22 mouse cellular contexts compared by ENCODE assay signal in the genomic region with DNA sequence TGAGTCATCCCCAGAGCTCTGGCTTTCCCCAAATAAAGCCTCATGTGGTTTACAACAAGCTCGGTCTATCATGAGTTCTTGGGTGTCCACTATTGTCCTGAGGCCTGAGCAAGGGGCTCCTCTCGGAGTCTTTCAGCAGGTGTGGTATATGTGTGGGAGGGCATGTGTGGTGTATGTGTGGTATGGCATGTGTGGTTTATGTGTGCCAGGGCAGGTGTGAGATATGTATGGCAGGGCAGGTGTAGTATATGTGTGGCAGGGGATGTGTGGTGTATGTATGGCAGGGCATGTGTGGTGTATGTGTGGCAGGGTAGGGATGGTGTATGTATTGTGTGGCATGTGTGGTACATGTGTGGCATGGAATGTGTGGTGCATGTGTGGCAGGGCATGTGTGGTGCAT.
DNase-seq lines count a peak whose midpoint lies in the region; ATAC-seq and TF ChIP-seq lines count a peak whose summit lies in the region.
"Had no signal": no experiment of that assay in that cellular context is flagged by ENCODE, and none has a peak within 500 bp of the region (broad histone marks: within the 10 kb centered on the region; RNA-seq: fewer than 3 reads in every experiment).

No protein-coding gene starts in this region.

- no peak overlapping the region for H3ac ChIP-seq in myocyte (ENCODE audit: control insufficient read depth, insufficient read length)

- no peaks in the 10 kb centered on the region for H3K9me3 ChIP-seq in megakaryocyte, embryonic 14.5 days
- no peaks in the 10 kb centered on the region for H3K9me3 ChIP-seq in G1E (replicated peaks)

- no peak overlapping the region for H3K4me3 ChIP-seq in heart, adult 2 months
- H3K4me3 ChIP-seq in megakaryocyte, embryonic 14.5 days (replicated peaks): peak overlapping the region; percentile 76
- peak overlapping the region; percentile 29; the same call in 1 of the 2 replicates for H3K4me3 ChIP-seq in G1E (ENCODE audit: low read depth, low read length)
- H3K4me3 ChIP-seq in myocyte: no peak overlapping the region

- no peak overlapping the region for H3K9ac ChIP-seq in heart, adult 2 months (ENCODE audit: low read depth, low read length)

- whole genome bisulfite sequencing in heart, adult 2 months: 77% methylated on average over 2 of the region's 2 CpGs

- no peak for ATAC-seq in megakaryocyte, adult 5-6 weeks (ENCODE audit: poor library complexity, severe bottlenecking)
- no peak for ATAC-seq in G1E (ENCODE audit: extremely low read depth, insufficient number of reproducible peaks, low FRiP score, poor library complexity, severe bottlenecking)
- ATAC-seq: activated CD4-positive, CD25-positive, alpha-beta regulatory T cell, adult 4 months; CD4-positive, CD25-positive, alpha-beta regulatory T cell, adult 4 months; Patski had no signal

- no peak for TF ChIP-seq EP300 in heart, adult 2 months (IDR thresholded peaks at IDR 0.05; ENCODE audit: insufficient read depth, low read depth, low read length)

- no peaks in the 10 kb centered on the region for H3K4me1 ChIP-seq in heart, adult 2 months (ENCODE audit: control insufficient read depth, insufficient read depth, low read length)
- peaks cover 14% of the 10 kb centered on the region; the same call in 1 of the 2 replicates for H3K4me1 ChIP-seq in megakaryocyte, embryonic 14.5 days
- H3K4me1 ChIP-seq in G1E (ENCODE audit: insufficient read depth, low read depth, low read length): no peaks in the 10 kb centered on the region; the same call in 1 of the 2 replicates

- DNase-seq in heart, adult 11 months: peak; percentile 62
- no peak for DNase-seq in heart, adult 2 months
- DNase-seq in G1E (ENCODE audit: low spot score): no peak
- DNase-seq in urinary bladder, adult 2 months (ENCODE audit: low spot score): no peak
- no peak for DNase-seq in retina, postnatal 1 day
- DNase-seq: adrenal gland, adult 2 months; adrenal gland, adult 8-10 months; adrenal gland, postnatal 10 days; adrenal gland, postnatal 14 days; adrenal gland, postnatal 25 days; adrenal gland, postnatal 36 days; B cell, adult 2 months; cerebellum, adult 11 months; cerebellum, adult 11-12 months; cerebellum, adult 18-20 months had no signal

- no peak for TF ChIP-seq CTCF in heart, adult 2 months (IDR thresholded peaks at IDR 0.05)
- no peak for TF ChIP-seq CTCF in G1E (IDR thresholded peaks at IDR 0.05; ENCODE audit: low read depth, low read length)

- no peak overlapping the region for H3K4me2 ChIP-seq in myocyte (ENCODE audit: low read depth)

- intact Hi-C loops in heart, adult 2 months (cut with DNase I): no loop called here

- no peaks in the 10 kb centered on the region for H3K79me2 ChIP-seq in heart, adult 2 months (replicated peaks; ENCODE audit: control insufficient read depth, insufficient read depth, low read length)
- H3K79me2 ChIP-seq in myocyte (ENCODE audit: control insufficient read depth, insufficient read depth): no peaks in the 10 kb centered on the region

- no peaks in the 10 kb centered on the region for H3K27me3 ChIP-seq in heart, adult 2 months (ENCODE audit: control insufficient read depth, insufficient read depth, low read length)
- H3K27me3 ChIP-seq in megakaryocyte, embryonic 14.5 days (replicated peaks): peaks cover 7% of the 10 kb centered on the region
- H3K27me3 ChIP-seq in G1E (ENCODE audit: insufficient read depth, low read length): peaks cover 3% of the 10 kb centered on the region; the same call in 1 of the 2 replicates
- no peaks in the 10 kb centered on the region for H3K27me3 ChIP-seq in myocyte (ENCODE audit: control insufficient read depth, insufficient read depth, insufficient read length)
- H3K27me3 ChIP-seq: CH12.LX had no signal

- no peaks in the 10 kb centered on the region for H3K36me3 ChIP-seq in heart, adult 2 months (ENCODE audit: control insufficient read depth, insufficient read depth, low read length)
- H3K36me3 ChIP-seq in megakaryocyte, embryonic 14.5 days (replicated peaks; ENCODE audit: low read length): no peaks in the 10 kb centered on the region
- H3K36me3 ChIP-seq in G1E (replicated peaks) (no peaks in the 10 kb centered on the region), myocyte (ENCODE audit: control insufficient read depth, insufficient read depth) (no peaks in the 10 kb centered on the region)

- no peak overlapping the region for H3K27ac ChIP-seq in heart, adult 2 months

- TF ChIP-seq POLR2A in heart, adult 2 months (IDR thresholded peaks at IDR 0.05; ENCODE audit: insufficient read depth, low read depth, low read length): no peak
- no peak for TF ChIP-seq POLR2A in myocyte (IDR thresholded peaks at IDR 0.05; ENCODE audit: insufficient read length, low read depth)

TF ChIP-seq in myocyte, 11 proteins besides CTCF, POLR2A, EP300 and RAD21:
- TF ChIP-seq REST (IDR thresholded peaks at IDR 0.05; ENCODE audit: insufficient read depth, insufficient read length) (no peak), E2F4 (IDR thresholded peaks at IDR 0.05; ENCODE audit: insufficient read depth) (no peak), TCF12 (IDR thresholded peaks at IDR 0.05; ENCODE audit: insufficient read depth, poor library complexity, severe bottlenecking) (no peak), MYOG (IDR thresholded peaks at IDR 0.05; ENCODE audit: control insufficient read depth in 1 of 3, insufficient read depth in 1 of 3, insufficient read length in 2 of 3, low read depth in 2 of 3) (peak in 1 of 3 experiments; percentile 9), CEBPB (IDR thresholded peaks at IDR 0.05; ENCODE audit: insufficient read depth, poor library complexity, severe bottlenecking) (no peak), POLR2AphosphoS2 (IDR thresholded peaks at IDR 0.05; ENCODE audit: insufficient read length, low read depth) (no peak), MAX (IDR thresholded peaks at IDR 0.05; ENCODE audit: low read depth) (no peak), TCF3 (IDR thresholded peaks at IDR 0.05; ENCODE audit: insufficient read length, low read depth) (no peak), USF1 (IDR thresholded peaks at IDR 0.05; ENCODE audit: low read depth) (no peak), MYOD1 (IDR thresholded peaks at IDR 0.05; ENCODE audit: control insufficient read depth in 1 of 3, insufficient read length in 2 of 3, low read depth in 2 of 3) (peak in 2 of 3 experiments; percentile 17 to 65), SRF (IDR thresholded peaks at IDR 0.05; ENCODE audit: control insufficient read depth, insufficient read length, low read depth) (no peak)
TF ChIP-seq in myocyte: peak in this region for 2.

Comparison
In these comparisons a context has a peak if more than half of its experiments do, and no peak if none do; other contexts are left out.
1. H3K4me3 ChIP-seq: peak in megakaryocyte, embryonic 14.5 days (single experiment) and G1E (single experiment); none in heart, adult 2 months (single experiment) and myocyte (single experiment).